Mouse (Mus musculus): ENCODE results near the gene Mmp2. TPM values are rescaled to one million over a fixed set of nuclear protein-coding genes. Genes with fewer than 3 reads are reported as not detected.
"Not testable (repeated sequence)": the region's sequence is repeated elsewhere in the genome, so short reads cannot be mapped to it uniquely, and the experiment has no call there.

Mmp2 gene
- total RNA-seq, 2 experiments from 2014 or later: 4.1 to 5.5 TPM

GRCm38 (mm10) chr8:92839161-92839560, 12.1 kb downstream of the Mmp2 start:
- DNase-seq: no peak

DNA sequence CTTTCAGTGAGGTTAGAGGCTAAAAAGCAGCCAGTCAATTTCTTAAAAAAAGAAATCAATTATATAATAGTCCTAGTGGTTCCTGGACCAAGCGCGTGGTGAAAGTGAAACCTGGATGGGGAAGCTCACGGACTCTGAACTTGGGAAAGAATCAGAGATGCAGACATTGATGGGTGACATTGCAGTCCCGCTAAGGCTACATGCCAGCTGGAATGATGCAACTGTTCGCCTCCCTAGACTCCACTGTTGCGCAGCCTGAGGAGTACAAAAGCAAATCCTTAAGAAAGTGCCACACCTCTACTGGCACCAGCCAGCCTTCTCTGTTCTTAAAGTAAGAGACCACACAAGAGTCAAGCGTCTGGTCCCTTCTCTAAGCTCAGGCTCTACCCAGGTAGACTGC, 12.8 kb downstream of the Mmp2 start:
- DNase-seq: no peak

DNA sequence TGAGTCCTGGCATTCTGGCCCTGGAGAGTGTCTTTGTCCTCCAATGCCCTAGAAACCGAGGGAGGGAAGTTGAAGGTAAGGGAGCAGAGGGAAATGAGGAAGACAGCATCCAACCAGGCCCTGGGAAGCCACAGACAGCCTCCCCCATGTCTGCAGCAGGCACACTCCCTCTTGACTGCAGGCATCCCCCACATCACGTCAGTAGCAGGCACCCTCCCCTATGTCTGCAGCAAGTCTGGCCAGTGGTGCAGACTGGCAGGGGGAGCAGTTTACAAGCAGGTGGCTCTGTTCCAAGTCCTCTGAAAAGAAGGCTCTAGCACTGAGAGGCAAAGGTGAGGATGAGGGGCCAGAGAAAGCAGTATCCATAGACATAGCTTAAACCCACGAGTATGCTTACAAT, 19.6 kb downstream of the Mmp2 start:
- no peak for DNase-seq

DNA sequence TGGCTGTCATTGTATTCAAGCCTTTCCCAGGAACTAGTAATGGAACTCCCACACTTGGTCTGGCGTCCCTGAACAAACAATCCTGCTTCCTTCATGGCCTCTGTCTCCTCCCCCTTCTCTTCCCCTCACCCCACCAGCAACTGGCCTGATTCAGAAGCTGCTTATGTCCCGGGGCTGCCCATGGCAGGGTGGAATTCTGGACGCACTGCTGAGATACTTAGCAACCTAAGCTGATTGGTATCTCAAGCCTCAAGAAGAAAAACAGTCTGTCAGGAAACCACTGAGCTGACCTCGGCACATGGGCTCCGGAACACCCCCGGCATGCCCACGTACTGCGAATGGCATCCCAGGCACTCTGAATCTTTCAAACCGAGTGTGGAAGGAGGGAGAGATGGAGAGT, 20.2 kb downstream of the Mmp2 start:
- no peak for DNase-seq

GRCm38 (mm10) chr8:92849261-92849660, 22.2 kb downstream of the Mmp2 start:
- DNase-seq: no peak

DNA sequence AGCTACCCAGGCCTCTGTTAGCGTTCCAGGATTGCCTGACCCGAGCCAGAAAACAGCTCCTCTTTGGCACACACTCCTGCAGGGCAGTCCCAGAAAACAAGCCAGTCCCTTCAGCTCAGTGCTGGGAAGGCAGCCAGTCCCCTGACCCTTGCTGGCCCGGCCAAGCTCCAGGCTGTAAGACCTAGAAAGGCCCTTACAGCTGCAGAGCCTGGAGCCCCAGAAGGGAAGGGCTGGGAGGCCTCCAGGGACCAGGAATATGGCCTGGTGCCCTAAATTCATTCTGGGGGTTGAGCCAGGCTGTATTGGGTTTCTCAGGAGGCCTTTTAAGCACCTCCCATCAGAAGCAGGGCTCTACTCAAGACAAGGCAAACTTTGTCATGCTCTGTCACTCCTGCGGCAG, 23.1 kb downstream of the Mmp2 start:
- peak; percentile 81 to 88 for DNase-seq

DNA sequence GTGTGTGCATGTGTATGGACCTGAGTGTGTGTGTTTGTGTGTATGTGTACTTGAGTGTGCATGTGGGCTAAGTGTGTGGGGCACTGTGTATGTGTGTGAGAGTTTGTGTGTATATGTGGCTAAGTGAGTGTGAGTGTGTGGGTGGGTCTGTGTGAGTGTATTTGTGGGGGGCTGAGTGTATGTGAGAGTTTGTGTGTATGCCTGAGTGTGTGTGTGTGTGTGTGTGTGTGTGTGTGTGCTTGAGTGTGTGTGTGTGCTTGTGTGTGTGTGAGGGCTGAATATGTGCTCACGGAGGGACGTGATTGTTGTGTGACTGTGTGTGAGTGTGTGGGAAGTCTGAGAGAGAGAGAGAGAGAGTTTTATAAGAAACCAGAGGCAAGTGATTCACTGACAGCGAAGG, 24.3 kb downstream of the Mmp2 start:
- DNase-seq: no peak

- DNase-seq: no peak
Measured at GRCm38 (mm10) chr8:92853188-92853983, 26.3 kb downstream of the Mmp2 start.

DNA sequence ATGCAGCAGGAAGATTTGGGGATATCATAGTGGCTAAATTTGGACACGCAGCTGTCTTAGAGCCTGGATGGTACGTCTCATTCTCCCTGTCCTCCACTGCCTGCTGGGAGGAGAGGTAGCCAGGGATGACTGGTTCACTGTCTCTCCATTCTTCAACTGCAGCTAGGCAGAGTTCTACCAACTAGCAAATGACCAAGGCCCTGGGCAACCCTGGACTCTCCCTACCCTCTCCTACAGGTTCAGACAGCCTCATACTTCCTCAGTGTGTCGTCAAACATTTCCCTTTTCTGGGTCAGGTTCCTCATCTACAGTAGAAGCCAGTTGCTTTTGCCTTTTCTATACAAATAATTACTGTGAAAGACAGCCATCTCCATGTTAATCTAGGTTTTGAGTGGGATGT, 27.6 kb downstream of the Mmp2 start:
- no peak for DNase-seq

DNA sequence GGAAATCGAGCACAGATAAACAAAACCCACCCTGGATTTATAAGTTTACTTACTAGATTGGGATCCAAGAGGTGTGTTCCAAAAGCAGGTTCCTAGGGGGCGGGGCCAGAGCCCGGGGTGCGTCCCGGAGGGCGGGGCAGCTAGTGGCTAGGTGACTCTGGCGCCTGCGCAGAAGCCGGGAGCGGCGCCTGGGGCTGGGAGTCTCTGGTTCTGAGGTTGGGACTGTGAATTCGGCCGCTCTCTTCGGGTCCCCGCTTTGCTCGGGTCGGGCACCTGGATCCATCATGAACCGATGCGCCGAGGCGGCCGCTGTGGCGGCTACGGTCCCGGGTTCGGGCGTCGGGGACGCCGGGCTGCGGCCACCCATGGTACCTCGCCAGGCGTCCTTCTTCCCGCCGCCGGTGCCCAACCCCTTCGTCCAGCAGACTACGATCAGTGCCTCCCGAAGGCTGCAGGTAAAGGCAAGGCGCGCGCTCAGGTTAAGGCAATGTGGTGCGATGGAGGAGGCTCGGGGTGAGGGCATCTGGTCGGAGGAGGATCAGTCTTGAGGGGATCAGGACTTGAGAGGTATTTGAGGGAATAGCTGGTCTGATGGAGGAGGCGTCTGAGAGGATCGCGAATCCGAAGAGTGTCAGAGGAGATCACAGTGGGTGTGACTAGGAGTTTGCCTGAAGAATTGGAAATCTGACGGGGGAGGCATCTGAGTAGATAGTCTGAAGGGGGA, 28.2 kb downstream of the Mmp2 start, which contains the start of gene Lpcat2:
Lpcat2 (plus strand) TSS at position 169 of the 724 bp plus-strand sequence.
- peak; percentile 80 for DNase-seq

DNA sequence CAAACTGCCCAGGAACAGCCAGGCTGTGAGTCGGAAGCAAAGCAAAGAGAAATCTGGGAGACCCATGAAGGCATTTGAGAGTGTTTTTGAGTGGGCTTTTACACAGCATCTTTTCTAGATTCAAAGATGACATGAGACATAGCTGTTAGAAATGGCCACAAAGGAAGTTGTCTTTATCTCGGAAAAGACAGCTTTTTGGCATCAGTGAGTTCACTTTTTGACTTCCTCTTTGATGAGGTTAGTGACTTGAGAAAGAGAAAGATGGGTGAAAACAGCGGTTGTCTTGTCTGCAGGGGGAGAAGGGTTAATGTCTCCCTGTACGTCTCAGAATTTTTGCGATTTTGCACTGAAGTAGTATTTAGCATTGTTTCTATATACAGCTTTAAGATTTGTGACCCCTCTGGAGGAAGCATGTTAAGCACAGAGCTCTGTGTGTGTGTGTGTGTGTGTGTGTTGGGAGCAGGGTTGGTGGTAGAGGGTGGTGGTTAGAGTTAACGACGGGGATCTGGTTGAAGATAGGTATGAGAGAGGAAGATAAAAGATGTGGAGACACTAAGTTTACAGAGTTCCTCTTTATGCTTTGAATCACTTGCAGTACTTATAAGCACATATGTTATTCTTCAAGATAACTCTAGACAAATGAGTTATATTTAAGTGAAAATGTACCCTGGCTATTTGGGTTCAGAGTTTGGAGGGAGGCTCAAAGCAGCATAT, 29.3 kb downstream of the Mmp2 start:
- no peak for DNase-seq

DNA sequence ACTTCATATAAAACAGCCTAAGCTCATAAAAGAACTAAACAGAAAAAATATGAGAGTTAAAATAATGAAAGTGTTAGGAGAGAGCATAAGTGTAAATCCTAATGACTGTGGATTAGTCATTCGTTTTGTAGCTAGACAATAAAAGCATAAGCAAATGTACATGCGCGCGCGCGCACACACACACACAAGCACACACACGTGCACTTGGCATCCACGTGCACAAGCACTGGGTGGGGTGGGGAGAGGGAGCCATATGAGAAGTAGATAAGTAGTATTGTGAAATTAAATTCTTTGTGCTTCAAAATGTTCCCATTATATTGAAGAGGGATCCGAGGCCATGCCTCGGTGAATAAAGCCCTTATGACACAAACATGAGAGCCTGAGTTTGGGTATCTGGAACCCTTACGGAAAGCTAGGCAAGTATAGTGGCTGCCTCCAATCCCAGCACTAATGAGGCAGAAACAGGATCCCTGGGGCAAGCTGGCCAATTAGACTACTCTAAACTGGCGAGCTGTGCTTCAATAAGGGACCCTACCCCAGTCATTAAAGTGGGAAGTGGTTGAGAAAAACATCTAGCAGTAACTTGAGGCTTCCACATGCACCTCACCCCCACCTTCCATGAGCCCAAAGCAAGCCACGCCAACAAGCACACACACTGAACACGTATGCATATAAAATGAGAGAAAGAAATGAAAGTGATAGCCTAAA, 31.5 kb downstream of the Mmp2 start:
- no peak for DNase-seq

- DNase-seq: no peak
Measured at GRCm38 (mm10) chr8:92861977-92862376, 34.9 kb downstream of the Mmp2 start.

DNA sequence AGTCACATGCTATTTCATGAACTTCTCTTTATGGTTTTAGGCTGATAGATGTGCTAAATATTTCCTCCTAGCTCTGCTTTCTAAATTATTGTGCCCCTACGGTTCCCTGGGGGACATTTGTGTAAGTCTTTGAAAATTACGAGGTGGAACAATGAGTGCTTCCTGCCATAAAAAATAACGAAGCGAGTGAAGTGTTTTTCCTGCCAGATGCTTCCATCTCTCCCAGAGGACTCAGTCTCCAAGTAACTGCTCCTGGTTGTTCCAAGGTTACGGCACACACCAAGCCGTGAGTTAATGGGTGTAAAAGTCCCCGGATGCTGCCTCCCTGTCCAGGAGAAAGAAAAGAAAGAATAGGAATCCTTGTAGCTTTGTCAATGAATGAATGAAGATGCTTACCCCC, 43.2 kb downstream of the Mmp2 start:
- DNase-seq: no peak

DNA sequence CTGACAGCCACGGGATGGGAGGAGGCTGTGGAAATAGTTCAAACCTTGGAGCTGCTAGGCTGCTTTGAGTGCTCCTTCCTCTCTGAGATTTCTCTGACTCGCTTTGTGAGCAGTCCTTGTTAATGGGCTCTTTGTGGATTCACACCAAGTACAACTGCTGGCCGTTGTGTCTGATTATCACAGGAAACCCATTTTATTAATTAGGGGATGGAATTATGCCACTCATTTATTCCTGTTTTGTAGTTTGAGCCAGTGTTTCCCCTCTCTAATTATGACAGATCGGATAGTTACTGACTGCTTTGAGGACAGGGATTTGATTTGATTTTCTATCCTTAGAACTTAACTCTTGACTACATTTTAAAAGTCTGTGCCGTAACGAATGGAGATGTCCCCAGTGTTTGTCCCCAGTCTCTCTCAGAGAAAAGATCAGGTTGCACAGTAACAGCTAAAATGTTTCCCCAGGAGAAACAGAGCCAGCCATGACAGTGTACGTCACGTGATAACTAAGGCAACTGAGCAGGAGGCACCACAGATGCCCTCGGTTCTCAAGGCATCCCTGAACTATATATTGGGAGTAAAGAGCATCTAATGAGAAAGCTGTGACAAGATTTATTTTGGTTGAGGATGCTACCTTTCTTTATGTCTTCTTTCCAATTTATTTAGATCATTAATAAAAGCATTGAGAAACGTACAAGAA, 45.1 kb downstream of the Mmp2 start:
- DNase-seq: no peak

- no peak for DNase-seq
Measured at GRCm38 (mm10) chr8:92875795-92876194, 48.7 kb downstream of the Mmp2 start.

DNA sequence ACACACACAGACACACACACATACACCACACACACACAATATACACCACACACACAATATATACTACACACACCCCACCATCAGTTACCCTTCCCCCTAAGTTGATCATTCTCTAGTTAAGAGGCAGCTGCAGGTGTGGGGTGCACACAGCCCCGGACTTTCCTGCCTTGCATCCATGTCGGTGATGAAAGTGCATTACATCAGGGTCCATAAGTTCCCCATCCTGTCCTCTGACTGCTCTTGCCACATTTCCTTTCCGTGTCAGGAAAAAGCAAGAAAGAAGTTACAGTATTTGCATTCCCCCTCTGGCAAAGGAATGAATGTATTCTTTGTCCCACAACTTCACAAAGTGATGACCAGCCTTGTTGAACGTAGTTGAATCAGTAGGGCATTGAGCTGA, 54.2 kb downstream of the Mmp2 start:
- DNase-seq: no peak

DNA sequence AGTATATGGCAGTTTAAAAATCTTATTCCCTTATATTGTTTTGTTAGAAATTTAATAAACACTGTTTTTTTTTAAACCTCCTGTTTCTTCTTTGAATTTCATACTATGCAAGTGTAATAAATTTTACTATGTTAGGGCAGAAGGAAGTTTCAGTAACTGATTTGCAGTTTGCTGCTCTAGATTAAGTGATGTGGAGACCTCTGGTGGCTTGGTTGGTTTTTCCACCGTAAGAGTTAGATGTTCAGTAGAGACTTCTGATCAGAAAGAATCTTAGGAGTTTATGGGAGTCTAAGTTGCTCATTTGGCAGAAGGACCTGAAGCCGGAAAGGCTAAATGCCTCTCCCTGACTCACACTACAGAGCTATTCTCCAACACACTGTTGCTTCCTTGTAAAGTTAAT, 56.7 kb downstream of the Mmp2 start:
- no peak for DNase-seq

GRCm38 (mm10) chr8:92892216-92892615, 65.1 kb downstream of the Mmp2 start:
- not testable (repeated sequence) for DNase-seq

GRCm38 (mm10) chr8:92893870-92894269, 66.8 kb downstream of the Mmp2 start:
- DNase-seq: no peak

DNA sequence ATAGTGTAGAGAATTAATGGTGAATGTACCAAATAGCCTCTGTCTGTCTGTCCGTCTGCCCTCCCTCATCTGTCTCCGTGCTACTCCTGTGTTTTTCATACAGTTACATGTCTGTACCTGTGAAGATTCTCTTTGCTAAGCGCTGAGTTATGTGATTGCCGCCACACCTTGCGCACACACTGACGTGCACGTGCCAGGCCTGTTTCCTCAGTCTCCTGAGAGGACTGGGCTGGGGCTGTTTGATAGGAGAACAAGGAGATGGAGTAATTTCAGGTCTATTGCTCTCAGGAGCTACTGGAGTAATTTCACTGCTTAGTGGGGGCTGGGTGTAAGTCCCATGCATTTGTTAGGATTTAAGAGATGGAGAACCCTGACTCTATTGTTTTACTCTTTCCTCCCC, 68.0 kb downstream of the Mmp2 start:
- DNase-seq: no peak

GRCm38 (mm10) chr8:92896056-92896455, 69.0 kb downstream of the Mmp2 start:
- DNase-seq: no peak
